Mouse (Mus musculus): ENCODE data around the gene Poln.

DNA sequence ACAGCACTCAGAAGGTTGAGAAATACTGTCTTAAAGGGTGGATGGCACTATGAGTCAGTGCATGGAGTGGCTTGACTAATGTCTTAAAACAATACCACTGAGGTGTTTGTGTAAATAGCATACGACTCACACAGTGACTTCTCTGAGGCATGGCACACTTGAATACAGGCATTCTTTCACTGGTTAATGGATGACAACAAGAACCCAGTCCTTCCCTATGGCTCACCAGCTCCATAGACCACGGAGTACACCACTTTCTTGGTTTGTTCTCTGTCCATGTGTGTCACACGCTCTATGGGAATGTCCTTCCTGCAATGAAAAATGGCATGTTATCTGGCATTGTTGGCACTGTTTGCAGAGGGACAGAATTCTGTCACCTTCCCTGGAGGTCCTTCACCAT lies 136.7 kb downstream of the Poln start:
- TF ChIP-seq POLR2A (IDR thresholded peaks at IDR 0.05; ENCODE audit: insufficient read length, low read depth) (no peak), MAX (IDR thresholded peaks at IDR 0.05; ENCODE audit: low read depth) (no peak), TCF12 (IDR thresholded peaks at IDR 0.05; ENCODE audit: insufficient read depth, poor library complexity, severe bottlenecking) (no peak), TCF3 (IDR thresholded peaks at IDR 0.05; ENCODE audit: insufficient read length, low read depth) (no peak), USF1 (IDR thresholded peaks at IDR 0.05; ENCODE audit: low read depth) (no peak), E2F4 (IDR thresholded peaks at IDR 0.05; ENCODE audit: insufficient read depth) (no peak), MYOG (IDR thresholded peaks at IDR 0.05; ENCODE audit: control insufficient read depth in 1 of 3, insufficient read depth in 1 of 3, insufficient read length in 2 of 3, low read depth in 2 of 3) (no peak)

Data from myocyte (in vitro differentiated cells).